Mouse (Mus musculus) heart, adult 11 months (tissue): ENCODE results near the gene Lat2.
A peak's percentile ranks its signal among the peaks of the same experiment; 100 is the strongest.

ENCODE experiments used
- DNase-seq: peaks from one replicate; pipeline ENCODE4 v3.0.0; 2022

The Lat2 gene

GRCm38 (mm10) chr5:134568964-134569491 is 45.8 kb downstream of the Lat2 start:
- peak; percentile 96 for DNase-seq

- no peak for DNase-seq
Measured at GRCm38 (mm10) chr5:134568030-134568429, 46.8 kb downstream of the Lat2 start.

- DNase-seq, result no peak
Measured at GRCm38 (mm10) chr5:134567445-134567844, 47.4 kb downstream of the Lat2 start.

- DNase-seq, result no peak
Measured at GRCm38 (mm10) chr5:134565696-134566095, 49.1 kb downstream of the Lat2 start.

- no peak for DNase-seq
Measured at GRCm38 (mm10) chr5:134564272-134564671, 50.6 kb downstream of the Lat2 start.

- DNase-seq, result no peak
Measured at GRCm38 (mm10) chr5:134560450-134561171, 54.2 kb downstream of the Lat2 start.

- no peak for DNase-seq
Measured at GRCm38 (mm10) chr5:134560071-134560449, 54.8 kb downstream of the Lat2 start, which contains the start of gene Syna. TSS of gene Syna (minus strand) at chr5:134560171.

- peak; percentile 99 for DNase-seq
Measured at GRCm38 (mm10) chr5:134555463-134556164, 59.2 kb downstream of the Lat2 start.

- no peak for DNase-seq
Measured at GRCm38 (mm10) chr5:134553951-134554546, 60.8 kb downstream of the Lat2 start.

GRCm38 (mm10) chr5:134552110-134552972 is 62.5 kb downstream of the Lat2 start, which contains the start of gene Clip2:
TSS of gene Clip2 (minus strand) at chr5:134552434.
- peak; percentile 100 for DNase-seq

- peak; percentile 97 for DNase-seq
Measured at GRCm38 (mm10) chr5:134551233-134552109, 63.4 kb downstream of the Lat2 start.

- DNase-seq, result no peak
Measured at GRCm38 (mm10) chr5:134550836-134551232, 64.0 kb downstream of the Lat2 start.
